Mouse (Mus musculus) CH12.LX (cell line): ENCODE results near the gene Ntrk2. TPM values are rescaled to one million over a fixed set of nuclear protein-coding genes. Genes with fewer than 3 reads are reported as not detected.

ENCODE experiments used
- DNase-seq: peaks from one replicate; pipeline ENCODE4 v3.0.0-alpha.2; 2013; ENCODE audit errors: extremely low read depth
- H3K27ac ChIP-seq: 2 replicates; pipeline ENCODE4 v1.5.1; 2012; ENCODE audit warnings: low read depth, mild to moderate bottlenecking, control low read depth, moderate library complexity; ENCODE audit not compliant: insufficient read depth
- H3K27me3 ChIP-seq: replicated peaks from 2 replicates; pipeline ENCODE3; 2012; ENCODE audit warnings: inconsistent platforms
- H3K36me3 ChIP-seq, 2 experiments: replicated peaks in 1 of 2; 2 replicates each; pipeline versions ENCODE3 to v1.6.1; 2012; ENCODE audit warnings: inconsistent platforms in 1 of 2, low read length in 1 of 2, mild to moderate bottlenecking in 1 of 2, mixed read lengths in 1 of 2, moderate library complexity in 1 of 2; ENCODE audit not compliant: control insufficient read depth in 1 of 2, insufficient read depth in 1 of 2
- H3K4me1 ChIP-seq, 2 experiments: 2 replicates each; pipeline ENCODE4 v1.6.1; 2012; ENCODE audit warnings: inconsistent platforms in 1 of 2, moderate library complexity in 1 of 2; ENCODE audit not compliant: insufficient read depth in 2 of 2, control insufficient read depth in 1 of 2
- H3K4me2 ChIP-seq: 2 replicates; pipeline ENCODE4 v1.6.1; 2012; ENCODE audit warnings: low read depth, mild to moderate bottlenecking, control low read depth; ENCODE audit not compliant: poor library complexity, insufficient read depth, severe bottlenecking
- H3K4me3 ChIP-seq, 3 experiments: fragments of 150-350 bp in 1 of 3; sonication (generic) in 1 of 3; replicated peaks in 1 of 3; 2 replicates each; pipeline versions ENCODE3 to v1.5.1; 2011 to 2012; ENCODE audit warnings: low read depth in 2 of 3, low read length in 2 of 3, mild to moderate bottlenecking in 2 of 3, moderate library complexity in 2 of 3, control low read depth in 1 of 3, improper control_type of control experiment in 1 of 3, inconsistent platforms in 1 of 3, mixed read lengths in 1 of 3; ENCODE audit not compliant: poor library complexity in 1 of 3
- H3K79me2 ChIP-seq: replicated peaks from 2 replicates; pipeline ENCODE4 v1.6.1; 2012; ENCODE audit warnings: mild to moderate bottlenecking, moderate library complexity; ENCODE audit not compliant: control insufficient read depth, poor library complexity, insufficient read depth, severe bottlenecking; ENCODE audit errors: extremely low read depth
- H3K9ac ChIP-seq: 2 replicates; pipeline ENCODE4 v1.6.1; 2012; ENCODE audit warnings: low read depth, mild to moderate bottlenecking, control low read depth, moderate library complexity; ENCODE audit not compliant: insufficient read depth
- H3K9me3 ChIP-seq: replicated peaks from 2 replicates; pipeline ENCODE3; 2012; ENCODE audit warnings: low read length, inconsistent platforms, mixed read lengths
- CHD1 ChIP-seq: IDR thresholded peaks from 2 replicates; pipeline ENCODE4 v1.6.1; 2012; ENCODE audit warnings: low read depth, low read length, improper control_type of control experiment, inconsistent platforms
- CHD2 ChIP-seq: IDR thresholded peaks from 2 replicates; pipeline ENCODE4 v1.6.1; 2011; ENCODE audit warnings: low read length, improper control_type of control experiment
- E2F4 ChIP-seq: IDR thresholded peaks from 2 replicates; pipeline ENCODE4 v1.6.1; 2011; ENCODE audit warnings: low read depth, low read length, improper control_type of control experiment; ENCODE audit not compliant: insufficient replicate concordance
- EP300 ChIP-seq: IDR thresholded peaks from 2 replicates; pipeline ENCODE4 v1.6.1; 2011; ENCODE audit warnings: low read length, improper control_type of control experiment
- ETS1 ChIP-seq: conservative IDR thresholded peaks from 2 replicates; pipeline ENCODE4 v1.6.1; 2012; ENCODE audit warnings: low read depth, mild to moderate bottlenecking, inconsistent platforms, low read length, improper control_type of control experiment, moderate library complexity
- IRF4 ChIP-seq: IDR thresholded peaks from 2 replicates; pipeline ENCODE4 v1.6.1; 2014; ENCODE audit warnings: low read depth, mild to moderate bottlenecking, inconsistent platforms, low read length, improper control_type of control experiment
- KAT2A ChIP-seq: IDR thresholded peaks from 2 replicates; pipeline ENCODE4 v1.6.1; 2012; ENCODE audit warnings: low read length, improper control_type of control experiment, inconsistent platforms; ENCODE audit not compliant: insufficient replicate concordance
- MAFK ChIP-seq: IDR thresholded peaks from 2 replicates; pipeline ENCODE4 v1.6.1; 2011; ENCODE audit warnings: low read length, improper control_type of control experiment; ENCODE audit not compliant: insufficient replicate concordance
- NRF1 ChIP-seq: IDR thresholded peaks from 2 replicates; pipeline ENCODE4 v1.6.1; 2014; ENCODE audit warnings: low read depth, mild to moderate bottlenecking, inconsistent platforms, low read length, improper control_type of control experiment, moderate library complexity
- PAX5 ChIP-seq: IDR thresholded peaks from 2 replicates; pipeline ENCODE4 v1.6.1; 2012; ENCODE audit warnings: low read length, inconsistent platforms, mixed read lengths
- POLR2AphosphoS2 ChIP-seq: IDR thresholded peaks from 2 replicates; pipeline ENCODE4 v1.6.1; 2011; ENCODE audit warnings: low read depth, low read length, improper control_type of control experiment
- RAD21 ChIP-seq: IDR thresholded peaks from 2 replicates; pipeline ENCODE4 v1.6.1; 2011; ENCODE audit warnings: low read depth, mild to moderate bottlenecking, low read length, improper control_type of control experiment, moderate library complexity
- SIN3A ChIP-seq: IDR thresholded peaks from 2 replicates; pipeline ENCODE4 v1.6.1; 2012; ENCODE audit warnings: low read length, improper control_type of control experiment, inconsistent platforms
- UBTF ChIP-seq: IDR thresholded peaks from 2 replicates; pipeline ENCODE4 v1.6.1; 2012; ENCODE audit warnings: low read depth, mild to moderate bottlenecking, inconsistent platforms, low read length, improper control_type of control experiment, moderate library complexity
- USF1 ChIP-seq: IDR thresholded peaks from 2 replicates; pipeline ENCODE4 v1.6.1; 2014; ENCODE audit warnings: low read depth, mild to moderate bottlenecking, inconsistent platforms, low read length, improper control_type of control experiment
- ZKSCAN1 ChIP-seq: IDR thresholded peaks from 2 replicates; pipeline ENCODE4 v1.6.1; 2012; ENCODE audit warnings: low read depth, inconsistent platforms, low read length, improper control_type of control experiment, borderline replicate concordance
- ZMIZ1 ChIP-seq: IDR thresholded peaks from 2 replicates; pipeline ENCODE4 v1.6.1; 2012; ENCODE audit warnings: low read depth, mild to moderate bottlenecking, inconsistent platforms, low read length, improper control_type of control experiment
- dilution Hi-C: fragments of 300-500 bp; cut with MboI; formaldehyde crosslinking; loops from 2 replicates; pipeline ENCODE4 v1.14.3; 2020; ENCODE audit warnings: low sequenced_read_pairs; ENCODE audit not compliant: extremely low pct_unique_long_range_greater_than_20kb, extremely low pct_ligation_motif_present
- in situ Hi-C: fragments of 300-500 bp; cut with MboI; formaldehyde crosslinking; loops from 3 replicates; pipeline ENCODE4 v1.14.3; 2019; ENCODE audit warnings: low sequenced_read_pairs, low pct_ligation_motif_present, low pct_unique_long_range_greater_than_20kb, mixed read lengths
- polyA plus RNA-seq: library from polyadenylated mRNA; unstranded; fragments of >175 nt; gene quantifications from 2 replicates; pipeline ENCODE4 v1.2.1, GENCODE M21; 2012; ENCODE audit warnings: low read depth; ENCODE audit not compliant: insufficient read length
- total RNA-seq, 2 experiments: library from RNA; depleted of rRNA; stranded (reverse); fragments of 300-350 nt in 1 of 2; fragments of >200 nt in 1 of 2; gene quantifications; 2 replicates each; pipeline ENCODE4 v1.2.3; 2012 to 2014

Gene Ntrk2
- total and polyA plus RNA-seq, 3 experiments, result not detected

GRCm38 (mm10) chr13:58940208-58940607 lies 133.8 kb downstream of the Ntrk2 start:
- no peak for DNase-seq
- dilution Hi-C loops, result no loop called here
- no peak overlapping the region for H3K4me3 ChIP-seq
- H3K27me3 ChIP-seq, result no peaks in the 10 kb centered on the region
- TF ChIP-seq POLR2AphosphoS2, result no peak
- TF ChIP-seq, all 38 proteins: peak for 0
- H3K9me3 ChIP-seq, result peaks cover 86% of the 10 kb centered on the region
- H3K4me2 ChIP-seq, result no peak overlapping the region
- H3K27ac ChIP-seq, result no peak overlapping the region
- H3K9ac ChIP-seq, result no peak overlapping the region
- H3K79me2 ChIP-seq, result no peaks in the 10 kb centered on the region
- H3K4me1 ChIP-seq, result no peaks in the 10 kb centered on the region
- in situ Hi-C loops, result no loop called here
- no peaks in the 10 kb centered on the region for H3K36me3 ChIP-seq

GRCm38 (mm10) chr13:58940798-58941197 lies 134.4 kb downstream of the Ntrk2 start:
- dilution Hi-C loops (no loop called here), in situ Hi-C loops (no loop called here)
- peaks cover 87% of the 10 kb centered on the region for H3K9me3 ChIP-seq
- no peak overlapping the region for H3K27ac ChIP-seq
- H3K27me3 ChIP-seq, result no peaks in the 10 kb centered on the region
- no peaks in the 10 kb centered on the region for H3K79me2 ChIP-seq
- H3K4me3 ChIP-seq, result no peak overlapping the region
- TF ChIP-seq ZMIZ1 (no peak), PAX5 (no peak), ZKSCAN1 (no peak), EP300 (no peak), CHD2 (no peak), UBTF (no peak), IRF4 (no peak), SIN3A (no peak), KAT2A (no peak), E2F4 (no peak), ETS1 (no peak), MAFK (no peak), NRF1 (no peak), CHD1 (no peak), RAD21 (no peak), USF1 (no peak)
- H3K36me3 ChIP-seq, result no peaks in the 10 kb centered on the region
- H3K9ac ChIP-seq, result no peak overlapping the region
- no peak overlapping the region for H3K4me2 ChIP-seq
- no peaks in the 10 kb centered on the region for H3K4me1 ChIP-seq
- no peak for DNase-seq
